Mouse (Mus musculus): ENCODE measurements at regions not wholly inside any gene's neighbourhood (a gene's known extent, or its start where the extent isn't known, plus 50 kb on each side); places are given as distances from the start of the nearest gene placed in this dataset. TPM values are rescaled to one million over a fixed set of nuclear protein-coding genes. Genes with fewer than 3 reads are reported as not detected.

- H3K79me2 ChIP-seq (ENCODE audit: control insufficient read depth, insufficient read depth): no peaks in the 10 kb centered on the region
- no peaks in the 10 kb centered on the region for H3K79me3 ChIP-seq (ENCODE audit: low read depth)
- no peak overlapping the region for H3ac ChIP-seq (ENCODE audit: control insufficient read depth, insufficient read length, low read depth)
- H3K4me3 ChIP-seq (ENCODE audit: insufficient read depth, poor library complexity, severe bottlenecking): no peak overlapping the region
- TF ChIP-seq MYOG (IDR thresholded peaks at IDR 0.05; ENCODE audit: control insufficient read depth, extremely low read depth, insufficient read length): no peak
- H3K27me3 ChIP-seq (ENCODE audit: control insufficient read depth, insufficient read depth, insufficient read length): no peaks in the 10 kb centered on the region
- H3K36me3 ChIP-seq (ENCODE audit: control insufficient read depth, insufficient read depth): no peaks in the 10 kb centered on the region
Measured at GRCm38 (mm10) chr12:42027874-42028273, 541.6 kb upstream of the Lrrn3 start.

GRCm38 (mm10) chr12:42017506-42017905, 531.3 kb upstream of the Lrrn3 start:
- Histone ChIP-seq H3K27me3 (ENCODE audit: control insufficient read depth, insufficient read depth, insufficient read length) (no peaks in the 10 kb centered on the region), H3K79me2 (ENCODE audit: control insufficient read depth, insufficient read depth) (no peaks in the 10 kb centered on the region), H3ac (ENCODE audit: control insufficient read depth, insufficient read length, low read depth) (no peak overlapping the region), H3K4me3 (ENCODE audit: insufficient read depth, poor library complexity, severe bottlenecking) (no peak overlapping the region), H3K36me3 (ENCODE audit: control insufficient read depth, insufficient read depth) (no peaks in the 10 kb centered on the region), H3K79me3 (ENCODE audit: low read depth) (no peaks in the 10 kb centered on the region)
- TF ChIP-seq CTCF (IDR thresholded peaks at IDR 0.05; ENCODE audit: control insufficient read depth, insufficient read depth, insufficient read length): no peak
- TF ChIP-seq USF1 (IDR thresholded peaks at IDR 0.05; ENCODE audit: low read depth): no peak
- no peak for TF ChIP-seq MYOD1 (IDR thresholded peaks at IDR 0.05; ENCODE audit: control insufficient read depth, insufficient read length, low read depth)
- no peak for TF ChIP-seq FOSL1 (IDR thresholded peaks at IDR 0.05; ENCODE audit: insufficient read depth, low read length, poor library complexity, severe bottlenecking)
- no peak for TF ChIP-seq MYOG (IDR thresholded peaks at IDR 0.05; ENCODE audit: control insufficient read depth, extremely low read depth, insufficient read length)
- no peak for TF ChIP-seq CEBPB (IDR thresholded peaks at IDR 0.05; ENCODE audit: low read depth)
- no peak for TF ChIP-seq MAX (IDR thresholded peaks at IDR 0.05)

GRCm38 (mm10) chr12:42008827-42009383, 522.7 kb upstream of the Lrrn3 start:
- Histone ChIP-seq H3ac (ENCODE audit: control insufficient read depth, insufficient read length, low read depth) (no peak overlapping the region), H3K79me3 (ENCODE audit: low read depth) (no peaks in the 10 kb centered on the region), H3K27me3 (ENCODE audit: control insufficient read depth, insufficient read depth, insufficient read length) (no peaks in the 10 kb centered on the region), H3K79me2 (ENCODE audit: control insufficient read depth, insufficient read depth) (no peaks in the 10 kb centered on the region), H3K36me3 (ENCODE audit: control insufficient read depth, insufficient read depth) (no peaks in the 10 kb centered on the region), H3K4me3 (ENCODE audit: insufficient read depth, poor library complexity, severe bottlenecking) (no peak overlapping the region)
- no peak for TF ChIP-seq MYOD1 (IDR thresholded peaks at IDR 0.05; ENCODE audit: control insufficient read depth, insufficient read length, low read depth)
- TF ChIP-seq MYOG (IDR thresholded peaks at IDR 0.05; ENCODE audit: control insufficient read depth, extremely low read depth, insufficient read length): no peak
- TF ChIP-seq CEBPB (IDR thresholded peaks at IDR 0.05; ENCODE audit: low read depth): no peak
- no peak for TF ChIP-seq USF1 (IDR thresholded peaks at IDR 0.05; ENCODE audit: low read depth)
- no peak for TF ChIP-seq CTCF (IDR thresholded peaks at IDR 0.05; ENCODE audit: control insufficient read depth, insufficient read depth, insufficient read length)
- no peak for TF ChIP-seq MAX (IDR thresholded peaks at IDR 0.05)
- no peak for TF ChIP-seq FOSL1 (IDR thresholded peaks at IDR 0.05; ENCODE audit: insufficient read depth, low read length, poor library complexity, severe bottlenecking)

GRCm38 (mm10) chr12:42006912-42007311, 520.7 kb upstream of the Lrrn3 start:
- no peaks in the 10 kb centered on the region for H3K36me3 ChIP-seq (ENCODE audit: control insufficient read depth, insufficient read depth)
- H3K27me3 ChIP-seq (ENCODE audit: control insufficient read depth, insufficient read depth, insufficient read length): no peaks in the 10 kb centered on the region
- H3K4me3 ChIP-seq (ENCODE audit: insufficient read depth, poor library complexity, severe bottlenecking): no peak overlapping the region
- no peak overlapping the region for H3ac ChIP-seq (ENCODE audit: control insufficient read depth, insufficient read length, low read depth)
- TF ChIP-seq USF1 (IDR thresholded peaks at IDR 0.05; ENCODE audit: low read depth) (no peak), FOSL1 (IDR thresholded peaks at IDR 0.05; ENCODE audit: insufficient read depth, low read length, poor library complexity, severe bottlenecking) (no peak), MYOD1 (IDR thresholded peaks at IDR 0.05; ENCODE audit: control insufficient read depth, insufficient read length, low read depth) (no peak), CTCF (IDR thresholded peaks at IDR 0.05; ENCODE audit: control insufficient read depth, insufficient read depth, insufficient read length) (no peak), MAX (IDR thresholded peaks at IDR 0.05) (no peak), MYOG (IDR thresholded peaks at IDR 0.05; ENCODE audit: control insufficient read depth, extremely low read depth, insufficient read length) (no peak), CEBPB (IDR thresholded peaks at IDR 0.05; ENCODE audit: low read depth) (no peak)
- no peaks in the 10 kb centered on the region for H3K79me2 ChIP-seq (ENCODE audit: control insufficient read depth, insufficient read depth)
- H3K79me3 ChIP-seq (ENCODE audit: low read depth): no peaks in the 10 kb centered on the region

Small RNA genes lying in the stretch of these regions (microRNA-seq; reads per million reads assigned to microRNA genes)
- gene Gm25248 (ENCODE audit: borderline microRNAs expressed): not detected

All from C2C12 (cell line).